Mouse (Mus musculus): Measurements from ENCODE around the gene Crim1. TPM values are rescaled to one million over a fixed set of nuclear protein-coding genes. Genes with fewer than 3 reads are reported as not detected.

The Crim1 gene
- polyA plus RNA-seq, 1 experiment from 2014 or later, result 2.6 TPM

GRCm38 (mm10) chr17:78351676-78352499 lies 151.8 kb downstream of the Crim1 start:
- ATAC-seq (ENCODE audit: insufficient number of reproducible peaks, insufficient read depth, low FRiP score, low read depth), result no peak
- Histone ChIP-seq H3K27me3 (ENCODE audit: control insufficient read depth, insufficient read depth, low read length) (no peaks in the 10 kb centered on the region), H3K9ac (ENCODE audit: low read length) (no peak overlapping the region)

GRCm38 (mm10) chr17:78352500-78352855 lies 152.4 kb downstream of the Crim1 start:
- WGBS, result 75% methylated on average over 3 of the region's 3 CpGs

More at GRCm38 (mm10) chr17:78351676-78352499, 151.8 kb downstream of the Crim1 start:
- Histone ChIP-seq H3K9me3 (ENCODE audit: control insufficient read depth, low read length) (no peaks in the 10 kb centered on the region), H3K36me3 (ENCODE audit: control insufficient read depth, insufficient read depth, low read length) (peaks cover 18% of the 10 kb centered on the region; the same call in 1 of the 2 replicates), H3K4me3 (ENCODE audit: control insufficient read depth in 1 of 2, insufficient read depth in 1 of 2, low read depth in 1 of 2, low read length in 2 of 2) (no peak overlapping the region), H3K4me1 (ENCODE audit: control insufficient read depth in 2 of 2, insufficient read depth in 2 of 2, low read length in 2 of 2) (peaks cover 15 to 17% of the 10 kb centered on the region in 2 experiments; a peak in 3 of 4 replicates), H3K4me2 (ENCODE audit: low read length) (peak overlapping the region; percentile 16; the same call in 1 of the 2 replicates), H3K27ac (replicated peaks in 1 of 2; ENCODE audit: control insufficient read depth in 1 of 2, insufficient read depth in 1 of 2, low read depth in 2 of 2, low read length in 2 of 2) (no peak overlapping the region)
- WGBS, result 53% methylated on average over 12 of the region's 12 CpGs

GRCm38 (mm10) chr17:78354411-78354810 lies 154.4 kb downstream of the Crim1 start:
- Histone ChIP-seq H3K4me2 (ENCODE audit: low read length) (no peak overlapping the region), H3K27ac (replicated peaks in 1 of 2; ENCODE audit: control insufficient read depth in 1 of 2, insufficient read depth in 1 of 2, low read depth in 2 of 2, low read length in 2 of 2) (peak overlapping the region in 1 of 2 experiments; percentile 59; a peak in 2 of 4 replicates), H3K9me3 (ENCODE audit: control insufficient read depth, low read length) (no peaks in the 10 kb centered on the region), H3K27me3 (ENCODE audit: control insufficient read depth, insufficient read depth, low read length) (no peaks in the 10 kb centered on the region), H3K36me3 (ENCODE audit: control insufficient read depth, insufficient read depth, low read length) (peaks cover 18% of the 10 kb centered on the region; the same call in 1 of the 2 replicates), H3K4me3 (ENCODE audit: control insufficient read depth in 1 of 2, insufficient read depth in 1 of 2, low read depth in 1 of 2, low read length in 2 of 2) (no peak overlapping the region), H3K4me1 (ENCODE audit: control insufficient read depth in 2 of 2, insufficient read depth in 2 of 2, low read length in 2 of 2) (peaks cover 14 to 17% of the 10 kb centered on the region in 2 experiments; a peak in 3 of 4 replicates), H3K9ac (ENCODE audit: low read length) (no peak overlapping the region)
- no peak for ATAC-seq (ENCODE audit: insufficient number of reproducible peaks, insufficient read depth, low FRiP score, low read depth)
- 76% methylated on average over 2 of the region's 2 CpGs for WGBS

More at GRCm38 (mm10) chr17:78352500-78352855, 152.4 kb downstream of the Crim1 start:
- peaks cover 18% of the 10 kb centered on the region; the same call in 1 of the 2 replicates for H3K36me3 ChIP-seq (ENCODE audit: control insufficient read depth, insufficient read depth, low read length)
- peak overlapping the region; percentile 16; the same call in 1 of the 2 replicates for H3K4me2 ChIP-seq (ENCODE audit: low read length)
- no peaks in the 10 kb centered on the region for H3K27me3 ChIP-seq (ENCODE audit: control insufficient read depth, insufficient read depth, low read length)
- H3K9me3 ChIP-seq (ENCODE audit: control insufficient read depth, low read length), result no peaks in the 10 kb centered on the region
- H3K9ac ChIP-seq (ENCODE audit: low read length), result no peak overlapping the region
- peaks cover 15 to 17% of the 10 kb centered on the region in 2 experiments; a peak in 3 of 4 replicates for H3K4me1 ChIP-seq (ENCODE audit: control insufficient read depth in 2 of 2, insufficient read depth in 2 of 2, low read length in 2 of 2)
- ATAC-seq (ENCODE audit: insufficient number of reproducible peaks, insufficient read depth, low FRiP score, low read depth), result no peak
- no peak overlapping the region for H3K4me3 ChIP-seq (ENCODE audit: control insufficient read depth in 1 of 2, insufficient read depth in 1 of 2, low read depth in 1 of 2, low read length in 2 of 2)
- no peak overlapping the region for H3K27ac ChIP-seq (replicated peaks in 1 of 2; ENCODE audit: control insufficient read depth in 1 of 2, insufficient read depth in 1 of 2, low read depth in 2 of 2, low read length in 2 of 2)

- peaks cover 18% of the 10 kb centered on the region; the same call in 1 of the 2 replicates for H3K36me3 ChIP-seq (ENCODE audit: control insufficient read depth, insufficient read depth, low read length)
- 0 out of 2 replicates have a peak overlapping the region, but pooled peaks have one; percentile 4 for H3K9ac ChIP-seq (ENCODE audit: low read length)
- WGBS, result 64% methylated on average over 12 of the region's 12 CpGs
- H3K4me3 ChIP-seq (ENCODE audit: control insufficient read depth in 1 of 2, insufficient read depth in 1 of 2, low read depth in 1 of 2, low read length in 2 of 2), result no peak overlapping the region
- peak overlapping the region; percentile 2 to 59; a peak in 3 of 4 replicates for H3K27ac ChIP-seq (replicated peaks in 1 of 2; ENCODE audit: control insufficient read depth in 1 of 2, insufficient read depth in 1 of 2, low read depth in 2 of 2, low read length in 2 of 2)
- no peaks in the 10 kb centered on the region for H3K9me3 ChIP-seq (ENCODE audit: control insufficient read depth, low read length)
- H3K4me1 ChIP-seq (ENCODE audit: control insufficient read depth in 2 of 2, insufficient read depth in 2 of 2, low read length in 2 of 2), result peaks cover 9 to 17% of the 10 kb centered on the region in 2 experiments; a peak in 3 of 4 replicates
- no peak overlapping the region for H3K4me2 ChIP-seq (ENCODE audit: low read length)
- no peaks in the 10 kb centered on the region for H3K27me3 ChIP-seq (ENCODE audit: control insufficient read depth, insufficient read depth, low read length)
- no peak for ATAC-seq (ENCODE audit: insufficient number of reproducible peaks, insufficient read depth, low FRiP score, low read depth)
Observed at GRCm38 (mm10) chr17:78354871-78355270, 154.8 kb downstream of the Crim1 start.

- Histone ChIP-seq H3K9ac (ENCODE audit: low read length) (no peak overlapping the region), H3K4me2 (ENCODE audit: low read length) (no peak overlapping the region), H3K36me3 (ENCODE audit: control insufficient read depth, insufficient read depth, low read length) (peaks cover 17% of the 10 kb centered on the region; the same call in 1 of the 2 replicates), H3K27me3 (ENCODE audit: control insufficient read depth, insufficient read depth, low read length) (no peaks in the 10 kb centered on the region), H3K27ac (replicated peaks in 1 of 2; ENCODE audit: control insufficient read depth in 1 of 2, insufficient read depth in 1 of 2, low read depth in 2 of 2, low read length in 2 of 2) (no peak overlapping the region), H3K9me3 (ENCODE audit: control insufficient read depth, low read length) (no peaks in the 10 kb centered on the region), H3K4me1 (ENCODE audit: control insufficient read depth in 2 of 2, insufficient read depth in 2 of 2, low read length in 2 of 2) (peaks cover 7 to 17% of the 10 kb centered on the region in 2 experiments), H3K4me3 (ENCODE audit: control insufficient read depth in 1 of 2, insufficient read depth in 1 of 2, low read depth in 1 of 2, low read length in 2 of 2) (no peak overlapping the region)
- no peak for ATAC-seq (ENCODE audit: insufficient number of reproducible peaks, insufficient read depth, low FRiP score, low read depth)
- 84% methylated on average over 8 of the region's 8 CpGs for WGBS
Observed at GRCm38 (mm10) chr17:78355611-78356010, 155.6 kb downstream of the Crim1 start.

GRCm38 (mm10) chr17:78357753-78358152 lies 157.7 kb downstream of the Crim1 start:
- Histone ChIP-seq H3K27me3 (ENCODE audit: control insufficient read depth, insufficient read depth, low read length) (no peaks in the 10 kb centered on the region), H3K9ac (ENCODE audit: low read length) (no peak overlapping the region), H3K27ac (replicated peaks in 1 of 2; ENCODE audit: control insufficient read depth in 1 of 2, insufficient read depth in 1 of 2, low read depth in 2 of 2, low read length in 2 of 2) (no peak overlapping the region), H3K4me1 (ENCODE audit: control insufficient read depth in 2 of 2, insufficient read depth in 2 of 2, low read length in 2 of 2) (peaks cover 1 to 12% of the 10 kb centered on the region in 2 experiments), H3K4me2 (ENCODE audit: low read length) (no peak overlapping the region), H3K9me3 (ENCODE audit: control insufficient read depth, low read length) (no peaks in the 10 kb centered on the region), H3K36me3 (ENCODE audit: control insufficient read depth, insufficient read depth, low read length) (peaks cover 15% of the 10 kb centered on the region; the same call in 1 of the 2 replicates), H3K4me3 (ENCODE audit: control insufficient read depth in 1 of 2, insufficient read depth in 1 of 2, low read depth in 1 of 2, low read length in 2 of 2) (no peak overlapping the region)
- ATAC-seq (ENCODE audit: insufficient number of reproducible peaks, insufficient read depth, low FRiP score, low read depth), result no peak
- 93% methylated on average over 4 of the region's 4 CpGs for WGBS

- Histone ChIP-seq H3K4me1 (ENCODE audit: control insufficient read depth in 2 of 2, insufficient read depth in 2 of 2, low read length in 2 of 2) (peaks cover 5 to 11% of the 10 kb centered on the region in 2 experiments), H3K36me3 (ENCODE audit: control insufficient read depth, insufficient read depth, low read length) (peaks cover 15% of the 10 kb centered on the region; the same call in 1 of the 2 replicates), H3K9ac (ENCODE audit: low read length) (no peak overlapping the region), H3K4me2 (ENCODE audit: low read length) (no peak overlapping the region), H3K27ac (replicated peaks in 1 of 2; ENCODE audit: control insufficient read depth in 1 of 2, insufficient read depth in 1 of 2, low read depth in 2 of 2, low read length in 2 of 2) (no peak overlapping the region), H3K9me3 (ENCODE audit: control insufficient read depth, low read length) (no peaks in the 10 kb centered on the region), H3K27me3 (ENCODE audit: control insufficient read depth, insufficient read depth, low read length) (no peaks in the 10 kb centered on the region), H3K4me3 (ENCODE audit: control insufficient read depth in 1 of 2, insufficient read depth in 1 of 2, low read depth in 1 of 2, low read length in 2 of 2) (no peak overlapping the region)
- ATAC-seq (ENCODE audit: insufficient number of reproducible peaks, insufficient read depth, low FRiP score, low read depth), result no peak
- WGBS, result 53% methylated on average over 7 of the region's 7 CpGs
Observed at GRCm38 (mm10) chr17:78358251-78358726, 158.2 kb downstream of the Crim1 start.
